17 mouse cellular contexts compared by ENCODE assay signal in the genomic region with DNA sequence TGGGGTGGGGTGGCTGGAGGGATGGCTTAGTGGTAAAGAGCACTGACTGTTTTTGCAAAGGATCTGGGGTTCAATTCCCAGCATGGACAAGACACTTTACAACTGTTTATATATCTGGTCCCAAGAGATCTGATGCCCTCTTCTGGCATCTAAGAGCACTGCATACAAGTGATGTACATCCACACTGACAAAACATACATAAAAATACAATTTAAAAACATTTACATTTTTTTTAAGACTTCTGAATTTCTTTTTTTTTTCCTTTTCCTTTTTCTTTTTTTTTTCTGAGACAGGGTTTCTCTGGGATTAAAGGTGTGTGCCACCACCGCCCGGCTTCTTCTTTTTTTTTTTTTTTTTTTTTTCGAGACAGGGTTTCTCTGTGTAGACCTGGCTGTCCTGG. TPM values are rescaled to one million over a fixed set of nuclear protein-coding genes. Genes with fewer than 3 reads are reported as not detected.
DNase-seq lines count a peak whose midpoint lies in the region; ATAC-seq and TF ChIP-seq lines count a peak whose summit lies in the region.
"Had no signal": no experiment of that assay in that cellular context is flagged by ENCODE, and none has a peak within 500 bp of the region (broad histone marks: within the 10 kb centered on the region; RNA-seq: fewer than 3 reads in every experiment).

No protein-coding gene starts in this region.

- H3K79me2 ChIP-seq in liver, adult 2 months (ENCODE audit: control insufficient read depth, insufficient read depth, low read length) = peaks cover 3% of the 10 kb centered on the region; the same call in 1 of the 2 replicates

- WGBS in embryonic facial prominence, embryonic 11.5 days = 91% methylated on average over 3 of the region's 3 CpGs
- WGBS in embryonic facial prominence, embryonic 10.5 days = 89% methylated on average over 3 of the region's 3 CpGs
- WGBS in liver, adult 2 months = 100% methylated on average over 3 of the region's 3 CpGs
- 94% methylated on average over 3 of the region's 3 CpGs for WGBS in liver, embryonic 12.5 days (ENCODE audit: insufficient replicate concordance)

- TF ChIP-seq CTCF in liver, adult 2 months (IDR thresholded peaks at IDR 0.05; ENCODE audit: low read depth, low read length) = no peak

- no peak overlapping the region for H3K4me2 ChIP-seq in embryonic facial prominence, embryonic 11.5 days (ENCODE audit: low read depth, low read length)
- no peak overlapping the region for H3K4me2 ChIP-seq in liver, embryonic 12.5 days

- peak; percentile 41 for DNase-seq in embryonic facial prominence, embryonic 11.5 days (ENCODE audit: low spot score)
- DNase-seq in embryonic facial prominence, embryonic 10.5 days (ENCODE audit: low spot score) = no peak
- DNase-seq in liver, adult 2 months (ENCODE audit: extremely low read depth, low read depth, low spot score) = peak; percentile 27
- DNase-seq in ES-E14 (ENCODE audit: low read depth, low spot score) = no peak
- peak; percentile 40 for DNase-seq in induced T-regulatory cell, adult 2 months (ENCODE audit: low read depth)
- DNase-seq in right cerebral cortex, adult 2 months (ENCODE audit: low spot score in 2 of 2) = no peak
- DNase-seq in layer of hippocampus, adult 18-20 months (ENCODE audit: low spot score in 2 of 2) = no peak
- DNase-seq: adrenal gland, postnatal 10 days; cerebellum, postnatal 10 days; gastrocnemius, postnatal 25 days; heart, postnatal 4 days; lung, adult 18-20 months; thymus, postnatal 4 days had no signal

- no peak overlapping the region for H3K4me3 ChIP-seq in embryonic facial prominence, embryonic 11.5 days (ENCODE audit: low read depth, low read length)
- H3K4me3 ChIP-seq in embryonic facial prominence, embryonic 10.5 days = no peak overlapping the region
- no peak overlapping the region for H3K4me3 ChIP-seq in liver, adult 2 months (ENCODE audit: insufficient read depth, low read depth, low read length)
- H3K4me3 ChIP-seq in liver, embryonic 12.5 days = no peak overlapping the region
- no peak overlapping the region; a peak in 1 of 4 replicates for H3K4me3 ChIP-seq in ES-E14 (ENCODE audit: insufficient read depth in 1 of 2, low read depth in 1 of 2, low read length in 2 of 2, poor library complexity in 1 of 2, severe bottlenecking in 1 of 2)

- in situ Hi-C loops in ES-E14 (cut with MboI; ENCODE audit: low sequenced_read_pairs in 2 of 2, unreplicated experiment in 2 of 2) = no loop called here

- no peak overlapping the region for H3K27ac ChIP-seq in embryonic facial prominence, embryonic 11.5 days (replicated peaks; ENCODE audit: low read depth, low read length)
- H3K27ac ChIP-seq in embryonic facial prominence, embryonic 10.5 days (replicated peaks) = no peak overlapping the region
- H3K27ac ChIP-seq in liver, adult 2 months (replicated peaks; ENCODE audit: insufficient read depth, low read depth, low read length) = no peak overlapping the region
- no peak overlapping the region for H3K27ac ChIP-seq in liver, embryonic 12.5 days
- no peak overlapping the region for H3K27ac ChIP-seq in ES-E14 (ENCODE audit: insufficient read depth, low read depth, low read length, poor library complexity, severe bottlenecking)

- no peaks in the 10 kb centered on the region for H3K36me3 ChIP-seq in embryonic facial prominence, embryonic 11.5 days (replicated peaks; ENCODE audit: control insufficient read depth, insufficient read depth, low read depth, low read length)
- peaks cover 8% of the 10 kb centered on the region for H3K36me3 ChIP-seq in embryonic facial prominence, embryonic 10.5 days (replicated peaks)
- H3K36me3 ChIP-seq in liver, adult 2 months (ENCODE audit: control insufficient read depth, insufficient read depth, low read length) = no peaks in the 10 kb centered on the region; the same call in 1 of the 2 replicates
- H3K36me3 ChIP-seq in liver, embryonic 12.5 days = peaks cover 16% of the 10 kb centered on the region
- H3K36me3 ChIP-seq in ES-E14 (ENCODE audit: control insufficient read depth, insufficient read depth, low read length, poor library complexity, severe bottlenecking) = no peaks in the 10 kb centered on the region

- H3K9me3 ChIP-seq in embryonic facial prominence, embryonic 11.5 days (replicated peaks; ENCODE audit: control insufficient read depth, low read length) = no peaks in the 10 kb centered on the region
- no peaks in the 10 kb centered on the region for H3K9me3 ChIP-seq in embryonic facial prominence, embryonic 10.5 days
- no peaks in the 10 kb centered on the region for H3K9me3 ChIP-seq in liver, embryonic 12.5 days (replicated peaks)
- H3K9me3 ChIP-seq in ES-E14 (ENCODE audit: control insufficient read depth, insufficient read depth, low read depth, low read length) = no peaks in the 10 kb centered on the region

- ATAC-seq in embryonic facial prominence, embryonic 11.5 days (replicated peaks; ENCODE audit: insufficient number of reproducible peaks, low FRiP score, low TSS enrichment, low read depth) = no peak
- no peak for ATAC-seq in liver, embryonic 12.5 days

- H3K9ac ChIP-seq in embryonic facial prominence, embryonic 11.5 days (replicated peaks; ENCODE audit: low read length) = no peak overlapping the region
- H3K9ac ChIP-seq in liver, adult 2 months (ENCODE audit: low read depth, low read length) = no peak overlapping the region
- no peak overlapping the region for H3K9ac ChIP-seq in liver, embryonic 12.5 days
- no peak overlapping the region for H3K9ac ChIP-seq in ES-E14 (ENCODE audit: insufficient read depth, low read depth, low read length, poor library complexity, severe bottlenecking)

- no peaks in the 10 kb centered on the region for H3K4me1 ChIP-seq in embryonic facial prominence, embryonic 11.5 days (ENCODE audit: control insufficient read depth, insufficient read depth, low read length)
- peaks cover 14% of the 10 kb centered on the region for H3K4me1 ChIP-seq in embryonic facial prominence, embryonic 10.5 days
- H3K4me1 ChIP-seq in liver, adult 2 months (ENCODE audit: control insufficient read depth, insufficient read depth, low read length) = peaks cover 10% of the 10 kb centered on the region
- peaks cover 44% of the 10 kb centered on the region for H3K4me1 ChIP-seq in liver, embryonic 12.5 days
- peaks cover 0 to 2% of the 10 kb centered on the region in 2 experiments; a peak in 1 of 4 replicates for H3K4me1 ChIP-seq in ES-E14 (ENCODE audit: control insufficient read depth in 2 of 2, insufficient read depth in 2 of 2, low read length in 2 of 2, poor library complexity in 1 of 2)

- H3K27me3 ChIP-seq in embryonic facial prominence, embryonic 11.5 days (ENCODE audit: control insufficient read depth, insufficient read depth, low read length) = no peaks in the 10 kb centered on the region
- peaks cover 3% of the 10 kb centered on the region; the same call in 1 of the 2 replicates for H3K27me3 ChIP-seq in embryonic facial prominence, embryonic 10.5 days (replicated peaks; ENCODE audit: low read depth, poor library complexity, severe bottlenecking)
- no peaks in the 10 kb centered on the region for H3K27me3 ChIP-seq in liver, adult 2 months (ENCODE audit: control insufficient read depth, insufficient read depth, low read length)
- peaks cover 3% of the 10 kb centered on the region; the same call in 1 of the 2 replicates for H3K27me3 ChIP-seq in liver, embryonic 12.5 days (replicated peaks)

- no peak for TF ChIP-seq POLR2A in liver, adult 2 months (IDR thresholded peaks at IDR 0.05; ENCODE audit: extremely low read depth, insufficient read depth, low read length)

RNA-seq across cellular contexts. Expression of a gene that starts 1.4 kb away (rescaled TPM):
- polyA plus RNA-seq in embryonic facial prominence, embryonic 11.5 days (2014; fragmentation: Nextera tagmentation; extraction: Ambion mirVana) = 37.3 and 37.7 TPM in 2 replicates
- polyA plus RNA-seq in embryonic facial prominence, embryonic 10.5 days (2016; fragmentation: Nextera tagmentation; extraction: Ambion mirVana) = 106 and 107 TPM in 2 replicates
- total RNA-seq in liver, adult 2 months (2014; rRNA removed) = 25.4 and 27.7 TPM in 2 replicates
- 19.1 and 26.2 TPM in 2 replicates for polyA plus RNA-seq in liver, adult 2 months (2012; rRNA removed)
- 100 and 108 TPM in 2 replicates for polyA plus RNA-seq in liver, embryonic 12.5 days (2016; fragmentation: Nextera tagmentation; extraction: Ambion mirVana)
- total RNA-seq in ES-E14 (2012; rRNA removed) = 51.5 and 79.4 TPM in 2 replicates
- total RNA-seq in layer of hippocampus, adult 18-20 months (2021) = 100 to 1,000 TPM; 104 to 106 TPM

RNA-seq across cellular contexts. Expression of a gene that starts 8.9 kb away (rescaled TPM):
- polyA plus RNA-seq in embryonic facial prominence, embryonic 11.5 days (2014; fragmentation: Nextera tagmentation; extraction: Ambion mirVana) = 0.50 TPM in 1 of 2 replicates, not detected in the other
- polyA plus RNA-seq in embryonic facial prominence, embryonic 10.5 days (2016; fragmentation: Nextera tagmentation; extraction: Ambion mirVana) = not detected in 2 replicates
- not detected in 2 replicates for total RNA-seq in liver, adult 2 months (2014; rRNA removed)
- polyA plus RNA-seq in liver, adult 2 months (2012; rRNA removed) = not detected in 2 replicates
- not detected in 2 replicates for polyA plus RNA-seq in liver, embryonic 12.5 days (2016; fragmentation: Nextera tagmentation; extraction: Ambion mirVana)
- total RNA-seq in ES-E14 (2012; rRNA removed) = 0.89 and 1.5 TPM in 2 replicates
- not detected for total RNA-seq in layer of hippocampus, adult 18-20 months (2021)
- total RNA-seq: adrenal gland, postnatal 10 days; gastrocnemius, postnatal 25 days; heart, postnatal 4 days; left cerebral cortex, adult 18-20 months had no signal
- polyA plus RNA-seq: kidney, embryonic 16.5 days; myocyte had no signal

RNA-seq across cellular contexts. Expression of a gene that starts 27.5 kb away (rescaled TPM):
- 78.7 and 85.5 TPM in 2 replicates for polyA plus RNA-seq in embryonic facial prominence, embryonic 11.5 days (2014; fragmentation: Nextera tagmentation; extraction: Ambion mirVana)
- 173 and 197 TPM in 2 replicates for polyA plus RNA-seq in embryonic facial prominence, embryonic 10.5 days (2016; fragmentation: Nextera tagmentation; extraction: Ambion mirVana)
- total RNA-seq in liver, adult 2 months (2014; rRNA removed) = not detected in 2 replicates
- polyA plus RNA-seq in liver, adult 2 months (2012; rRNA removed) = not detected in 2 replicates
- polyA plus RNA-seq in liver, embryonic 12.5 days (2016; fragmentation: Nextera tagmentation; extraction: Ambion mirVana) = 33.8 and 38.3 TPM in 2 replicates
- 273 and 354 TPM in 2 replicates for total RNA-seq in ES-E14 (2012; rRNA removed)
- not detected for total RNA-seq in layer of hippocampus, adult 18-20 months (2021)
- total RNA-seq: gastrocnemius, postnatal 25 days had no signal

RNA-seq across cellular contexts. Expression of a gene that starts 31.9 kb away (rescaled TPM):
- 28.2 and 28.3 TPM in 2 replicates for polyA plus RNA-seq in embryonic facial prominence, embryonic 11.5 days (2014; fragmentation: Nextera tagmentation; extraction: Ambion mirVana)
- 34.3 and 35.2 TPM in 2 replicates for polyA plus RNA-seq in embryonic facial prominence, embryonic 10.5 days (2016; fragmentation: Nextera tagmentation; extraction: Ambion mirVana)
- 18.6 and 23.3 TPM in 2 replicates for total RNA-seq in liver, adult 2 months (2014; rRNA removed)
- 21.3 and 22.8 TPM in 2 replicates for polyA plus RNA-seq in liver, adult 2 months (2012; rRNA removed)
- 26.4 and 27.2 TPM in 2 replicates for polyA plus RNA-seq in liver, embryonic 12.5 days (2016; fragmentation: Nextera tagmentation; extraction: Ambion mirVana)
- 42.5 and 75.9 TPM in 2 replicates for total RNA-seq in ES-E14 (2012; rRNA removed)
- 10 to 100 TPM; 56.3 to 59.0 TPM for total RNA-seq in layer of hippocampus, adult 18-20 months (2021)

RNA-seq across cellular contexts. Expression of a gene that starts 42.2 kb away (rescaled TPM):
- polyA plus RNA-seq in embryonic facial prominence, embryonic 11.5 days (2014; fragmentation: Nextera tagmentation; extraction: Ambion mirVana) = 478 and 527 TPM in 2 replicates
- polyA plus RNA-seq in embryonic facial prominence, embryonic 10.5 days (2016; fragmentation: Nextera tagmentation; extraction: Ambion mirVana) = 596 and 634 TPM in 2 replicates
- 479 and 657 TPM in 2 replicates for total RNA-seq in liver, adult 2 months (2014; rRNA removed)
- 1,258 and 1,301 TPM in 2 replicates for polyA plus RNA-seq in liver, adult 2 months (2012; rRNA removed)
- polyA plus RNA-seq in liver, embryonic 12.5 days (2016; fragmentation: Nextera tagmentation; extraction: Ambion mirVana) = 657 and 705 TPM in 2 replicates
- total RNA-seq in ES-E14 (2012; rRNA removed) = 726 and 963 TPM in 2 replicates
- 100 to 1,000 TPM; 370 to 408 TPM for total RNA-seq in layer of hippocampus, adult 18-20 months (2021)

Comparison
In these comparisons a context has a peak if more than half of its experiments do, and no peak if none do; other contexts are left out.
1. DNase-seq: peak in embryonic facial prominence, embryonic 11.5 days (single experiment), liver, adult 2 months (single experiment) and induced T-regulatory cell, adult 2 months (single experiment); none in embryonic facial prominence, embryonic 10.5 days (single experiment), ES-E14 (single experiment), right cerebral cortex, adult 2 months (0 of 2) and layer of hippocampus, adult 18-20 months (0 of 2).
2. RNA of a gene that starts 27.5 kb away (polyA plus RNA-seq): 173 to 197 TPM in embryonic facial prominence, embryonic 10.5 days, 78.7 to 85.5 TPM in embryonic facial prominence, embryonic 11.5 days and 33.8 to 38.3 TPM in liver, embryonic 12.5 days; not detected in liver, adult 2 months; every median in the first group is over 10 times any median in the second.